Mouse (Mus musculus) myocyte (in vitro differentiated cells): ENCODE measurements around the gene Imp3.

Experiments
- E2F4 ChIP-seq: IDR thresholded peaks from one replicate; pipeline ENCODE4 v1.6.1; 2011; ENCODE audit warnings: mild to moderate bottlenecking, control low read depth, moderate library complexity; ENCODE audit not compliant: insufficient read depth
- MAX ChIP-seq: IDR thresholded peaks from one replicate; pipeline ENCODE4 v1.6.1; 2011; ENCODE audit warnings: low read depth, mild to moderate bottlenecking, control low read depth
- MYOG ChIP-seq, 3 experiments: IDR thresholded peaks; one replicate each; pipeline ENCODE4 v1.6.1; 2011; ENCODE audit warnings: control low read depth in 2 of 3, low read depth in 2 of 3, mild to moderate bottlenecking in 2 of 3; ENCODE audit not compliant: insufficient read length in 2 of 3, control insufficient read depth in 1 of 3, insufficient read depth in 1 of 3
- POLR2A ChIP-seq: IDR thresholded peaks from one replicate; pipeline ENCODE4 v1.6.1; 2011; ENCODE audit warnings: low read depth, mild to moderate bottlenecking, control low read depth, moderate library complexity; ENCODE audit not compliant: insufficient read length
- POLR2AphosphoS2 ChIP-seq: IDR thresholded peaks from one replicate; pipeline ENCODE4 v1.6.1; 2011; ENCODE audit warnings: low read depth, control low read depth; ENCODE audit not compliant: insufficient read length
- SRF ChIP-seq: IDR thresholded peaks from one replicate; pipeline ENCODE4 v1.6.1; 2011; ENCODE audit warnings: low read depth; ENCODE audit not compliant: control insufficient read depth, insufficient read length
- TCF12 ChIP-seq: IDR thresholded peaks from one replicate; pipeline ENCODE4 v1.6.1; 2011; ENCODE audit warnings: mild to moderate bottlenecking, control low read depth; ENCODE audit not compliant: poor library complexity, insufficient read depth, severe bottlenecking
- USF1 ChIP-seq: IDR thresholded peaks from one replicate; pipeline ENCODE4 v1.6.1; 2011; ENCODE audit warnings: low read depth, mild to moderate bottlenecking, control low read depth, moderate library complexity

GRCm38 (mm10) chr9:56956966-56957675 lies 19.8 kb downstream of the Imp3 start:
- TF ChIP-seq POLR2A (no peak), SRF (no peak), TCF12 (no peak), MYOG (IDR thresholded peaks at IDR 0.05; ENCODE audit: control insufficient read depth in 1 of 3, insufficient read depth in 1 of 3, insufficient read length in 2 of 3, low read depth in 2 of 3) (no peak), E2F4 (no peak), MAX (no peak), USF1 (no peak), POLR2AphosphoS2 (no peak)
